Mouse (Mus musculus) gastrocnemius, postnatal 36 days (tissue): ENCODE results near the gene Olfr531. TPM values are rescaled to one million over a fixed set of nuclear protein-coding genes. Genes with fewer than 3 reads are reported as not detected.

Source experiments
- DNase-seq, 2 experiments: peaks; one replicate each; pipeline ENCODE4 v3.0.0; 2022
- intact Hi-C: fragments of 180-260 bp; cut with DNase I; formaldehyde crosslinking; loops from one replicate; pipeline ENCODE4 v1.15.1; 2025
- long read RNA-seq, 2 experiments: library from polyadenylated mRNA; stranded (forward); transcript quantifications; one replicate each; pipeline ENCODE4 v2.0.0; 2021
- total RNA-seq, 2 experiments: library from RNA; stranded (reverse); gene quantifications; 2 replicates each; pipeline ENCODE4 v1.2.3; 2021

Olfr531 gene
- not detected for total RNA-seq
- long read RNA-seq, experiment 1 = 0 reads
- long read RNA-seq, experiment 2 = 0 reads

- intact Hi-C loops = no loop called here
Measured at GRCm38 (mm10) chr7:140402818-140403217, at the start of gene Olfr531. Gene Olfr531 (minus strand): TSS chr7:140402918.

GRCm38 (mm10) chr7:140443141-140443540, 40.4 kb upstream of the Olfr531 start:
- DNase-seq = no peak
- intact Hi-C loops = no loop called here

More at GRCm38 (mm10) chr7:140402818-140403217, at the start of gene Olfr531:
- no peak for DNase-seq

DNA sequence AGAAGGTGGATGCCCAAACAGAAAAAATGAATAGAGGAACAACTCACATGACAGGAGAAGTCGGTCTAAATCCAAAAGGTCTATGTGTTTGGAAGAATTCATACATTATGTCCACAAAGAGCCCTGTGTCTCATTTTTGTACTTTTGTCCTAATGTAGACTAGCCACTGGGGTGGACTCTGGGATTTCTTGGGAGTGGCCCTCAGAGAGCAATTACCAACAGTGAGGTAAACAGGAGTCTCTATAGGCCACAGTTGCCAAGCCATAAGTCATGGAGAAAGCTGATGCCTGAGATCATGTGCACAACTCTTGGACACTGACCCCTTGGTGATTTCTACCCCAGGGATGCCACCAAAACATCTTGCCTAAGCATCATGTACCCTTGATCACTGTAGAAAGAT, 18.8 kb upstream of the Olfr531 start, which contains the start of gene Olfr532:
Olfr532 (minus strand) TSS at position 101 of the 400 bp plus-strand sequence.
- intact Hi-C loops = no loop called here
- DNase-seq = no peak

DNA sequence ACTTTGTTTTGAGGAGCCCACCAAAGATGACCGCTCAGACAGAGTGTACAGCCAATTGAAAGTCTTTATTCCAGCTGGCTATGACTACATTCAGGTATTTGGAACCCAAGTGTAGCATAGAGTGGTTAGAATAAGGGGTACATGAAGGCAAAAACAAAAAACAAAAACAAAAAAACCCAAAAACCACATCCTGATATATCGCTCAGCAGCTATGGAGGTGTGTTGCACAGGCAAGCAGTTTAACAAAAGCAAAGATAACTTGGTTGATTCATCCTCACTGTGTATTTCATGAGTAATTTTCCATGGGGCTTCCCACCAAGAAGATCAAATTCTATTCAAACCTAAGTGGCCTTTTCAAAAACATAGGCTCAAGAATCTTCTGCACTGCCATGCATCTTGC, 25.8 kb downstream of the Olfr531 start:
- intact Hi-C loops = no loop called here

GRCm38 (mm10) chr7:140376231-140376630, 26.5 kb downstream of the Olfr531 start, which contains the start of gene Olfr530:
Gene Olfr530 (minus strand): TSS chr7:140376331.
- DNase-seq = no peak
- intact Hi-C loops = no loop called here

More for the DNA sequence above, 25.8 kb downstream of the Olfr531 start:
- no peak for DNase-seq

- DNase-seq = no peak
- intact Hi-C loops = no loop called here
Measured at GRCm38 (mm10) chr7:140374300-140374699, 28.4 kb downstream of the Olfr531 start.

DNA sequence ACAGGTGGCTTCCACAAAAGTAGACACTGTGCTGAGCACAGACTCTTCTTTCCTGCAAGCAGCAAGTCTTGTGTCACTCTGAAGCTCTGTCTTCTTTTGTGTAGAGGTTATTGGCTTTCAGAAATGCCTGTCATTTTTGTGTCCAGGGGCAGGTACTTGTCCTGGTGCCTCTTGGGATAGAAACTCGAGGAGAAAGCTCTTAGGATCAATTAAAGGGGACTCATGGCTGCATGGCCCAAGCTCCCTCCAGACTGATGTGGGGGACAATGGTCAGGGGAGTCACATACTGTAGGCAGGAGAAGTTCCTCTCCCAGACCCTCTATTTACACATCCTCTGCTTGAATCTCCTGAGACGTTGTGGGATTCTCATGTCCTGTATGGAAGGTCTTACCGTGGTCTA, 41.1 kb downstream of the Olfr531 start, which contains the start of gene Olfr60:
Olfr60 (minus strand) TSS at position 101 of the 400 bp plus-strand sequence.
- DNase-seq = no peak
- intact Hi-C loops = no loop called here

Other genes starting within 250 kb of the Olfr531 start
- under 1 TPM in 1 of 2 experiments, not detected in 1; 0.27 TPM for gene Sprn, start 248.0 kb downstream of the Olfr531 start, total RNA-seq
- not detected for gene Olfr522, start 238.2 kb downstream of the Olfr531 start, total RNA-seq
- not detected for gene Olfr523, start 229.7 kb downstream of the Olfr531 start, total RNA-seq
- gene Olfr524, start 197.0 kb downstream of the Olfr531 start, total RNA-seq = not detected
- not detected for gene Cd163l1, start 184.7 kb downstream of the Olfr531 start, total RNA-seq
- gene 5830411N06Rik, start 155.6 kb downstream of the Olfr531 start, total RNA-seq = not detected
- not detected for gene Olfr525, start 82.1 kb downstream of the Olfr531 start, total RNA-seq
- not detected for gene Olfr527, start 68.9 kb downstream of the Olfr531 start, total RNA-seq
- gene Olfr60, start 41.2 kb downstream of the Olfr531 start, total RNA-seq = not detected
- gene Olfr530, start 26.6 kb downstream of the Olfr531 start, total RNA-seq = not detected
- not detected for gene Olfr532, start 18.7 kb upstream of the Olfr531 start, total RNA-seq
- gene Olfr533, start 60.5 kb upstream of the Olfr531 start, total RNA-seq = not detected
- not detected for gene Olfr535, start 81.3 kb upstream of the Olfr531 start, total RNA-seq
- gene Olfr536, start 104.5 kb upstream of the Olfr531 start, total RNA-seq = not detected
- not detected for gene Olfr538, start 165.0 kb upstream of the Olfr531 start, total RNA-seq
- not detected for gene Olfr46, start 198.4 kb upstream of the Olfr531 start, total RNA-seq
- not detected for gene Olfr61, start 226.1 kb upstream of the Olfr531 start, total RNA-seq
- gene Olfr53, start 243.5 kb upstream of the Olfr531 start, total RNA-seq = not detected